Mouse (Mus musculus): ENCODE measurements around the gene Cracr2a.

GRCm38 (mm10) chr6:127531412-127532205, 29.5 kb upstream of the Cracr2a start:
- no peak for TF ChIP-seq POLR2A (IDR thresholded peaks at IDR 0.05; ENCODE audit: extremely low read depth, insufficient read depth, low read length)
- no peak for TF ChIP-seq CTCF (IDR thresholded peaks at IDR 0.05; ENCODE audit: low read depth, low read length)
